Mouse (Mus musculus) thymus, postnatal 36 days (tissue): ENCODE measurements around the gene Msmo1.

ENCODE experiments used
- DNase-seq, 2 experiments: peaks; one replicate each; pipeline ENCODE4 v3.0.0; 2022; ENCODE audit warnings: mixed read lengths in 2 of 2

The Msmo1 gene

DNA sequence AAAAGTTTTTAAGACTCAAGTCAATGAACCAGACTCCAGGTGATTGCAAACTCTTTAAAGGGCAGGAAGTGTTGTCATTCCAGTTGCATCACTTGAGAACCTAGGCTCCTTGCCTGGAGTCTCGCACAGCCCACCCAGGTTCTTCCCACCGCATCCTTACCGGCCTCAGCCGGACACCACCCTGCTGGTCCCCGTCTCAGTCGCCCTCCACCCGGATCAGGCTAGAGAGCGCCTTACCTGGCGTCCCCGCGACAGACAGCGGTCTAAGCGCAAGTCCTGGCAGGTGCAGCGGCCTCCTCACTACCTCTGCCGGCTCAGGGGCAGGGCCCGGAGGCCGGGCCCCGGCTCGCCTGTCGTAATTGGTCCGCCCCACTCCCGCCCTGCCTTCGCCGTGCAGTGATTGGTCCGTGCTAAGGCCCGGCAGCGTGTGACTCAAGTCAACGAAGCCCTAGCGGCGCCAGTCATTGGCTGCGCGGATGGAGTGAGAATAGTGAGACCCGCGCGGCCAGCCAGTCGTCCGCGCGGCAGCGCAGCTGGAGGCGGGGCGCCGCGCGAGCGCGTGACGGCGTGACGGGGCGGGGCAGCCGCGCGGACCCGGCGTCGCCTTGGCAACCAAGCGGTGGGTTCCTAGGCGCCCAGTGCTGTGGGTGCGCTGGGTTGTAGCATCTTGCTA is at the start of gene Msmo1:
Gene Msmo1 (minus strand): TSS at position 522 of the 673 bp plus-strand sequence.
- peak; percentile 94 to 98 for DNase-seq

DNA sequence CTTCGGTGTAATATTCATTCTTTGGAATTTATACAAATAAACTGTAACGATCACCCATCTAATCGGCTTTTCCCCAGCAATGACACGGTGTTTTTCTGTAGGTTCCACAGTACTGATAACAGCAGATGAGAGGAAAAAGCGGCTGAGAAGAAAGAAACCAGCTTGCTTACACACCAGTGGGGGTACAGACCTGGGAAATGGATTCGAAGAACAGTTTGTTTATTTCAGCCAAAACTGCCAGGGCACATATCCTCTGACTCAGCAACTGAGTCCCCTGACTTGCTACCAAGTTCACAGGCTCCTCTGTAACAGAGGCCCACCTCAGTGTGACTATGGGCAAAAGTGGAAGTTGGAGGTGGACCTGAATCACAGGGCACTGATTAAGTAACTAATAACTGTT is 48.4 kb upstream of the Msmo1 start:
- DNase-seq = no peak

DNA sequence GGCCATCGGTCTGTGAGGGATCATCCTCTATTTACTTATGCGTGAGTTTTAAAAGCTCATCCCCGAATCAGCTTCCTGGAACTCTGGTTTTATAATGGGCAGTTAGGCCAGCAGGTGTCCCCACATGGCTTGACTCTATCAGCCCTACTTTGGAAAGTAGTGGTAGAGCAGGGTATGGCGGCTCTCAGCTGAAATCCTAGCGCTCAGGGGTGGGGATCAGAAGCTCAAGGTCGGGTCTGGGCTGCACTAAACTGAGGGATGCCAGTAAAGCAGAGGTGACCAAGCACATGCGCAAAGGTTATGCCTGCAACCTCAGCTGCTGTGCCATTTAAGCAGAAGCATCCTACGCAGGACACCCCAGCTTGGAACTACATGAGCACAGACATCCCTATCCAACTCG is 44.3 kb upstream of the Msmo1 start:
- DNase-seq = no peak

DNA sequence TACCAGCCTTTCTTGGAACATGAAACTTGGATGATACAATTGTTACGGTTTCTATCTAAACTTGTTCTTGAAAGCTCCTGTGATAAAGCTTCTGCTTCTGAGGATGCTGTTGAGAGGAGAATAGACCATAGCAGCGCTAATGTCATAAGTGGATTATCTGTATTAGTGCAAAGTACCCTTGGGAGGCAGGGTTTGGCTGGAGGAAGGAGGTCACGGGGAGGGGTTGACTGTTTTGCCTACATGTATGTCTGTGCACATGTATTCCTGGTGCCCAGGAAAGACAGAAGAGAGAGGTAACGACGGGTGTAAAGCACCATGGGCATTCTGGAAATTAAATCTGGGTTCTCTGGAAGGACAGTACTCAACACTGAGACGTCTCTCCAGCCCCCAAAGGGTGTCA is 40.5 kb upstream of the Msmo1 start:
- no peak for DNase-seq

DNA sequence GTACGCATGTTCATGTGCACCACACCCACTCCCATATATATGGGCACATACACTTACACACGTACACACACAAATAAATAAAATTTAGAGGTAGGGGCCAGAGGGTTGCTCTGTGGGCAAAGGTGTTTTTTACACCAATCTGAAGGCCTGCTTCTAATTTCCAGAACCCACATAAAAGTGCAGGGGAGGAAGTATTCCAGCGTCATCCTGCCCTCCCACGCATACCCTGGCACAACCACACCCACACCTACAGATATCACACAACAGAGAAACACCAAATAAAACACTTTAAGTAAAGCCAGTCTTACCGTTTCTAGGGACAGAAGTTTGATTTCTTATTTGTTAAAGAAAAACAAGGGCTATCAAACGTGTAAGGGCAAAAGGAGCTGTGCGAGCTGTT is 37.2 kb upstream of the Msmo1 start:
- no peak for DNase-seq

DNA sequence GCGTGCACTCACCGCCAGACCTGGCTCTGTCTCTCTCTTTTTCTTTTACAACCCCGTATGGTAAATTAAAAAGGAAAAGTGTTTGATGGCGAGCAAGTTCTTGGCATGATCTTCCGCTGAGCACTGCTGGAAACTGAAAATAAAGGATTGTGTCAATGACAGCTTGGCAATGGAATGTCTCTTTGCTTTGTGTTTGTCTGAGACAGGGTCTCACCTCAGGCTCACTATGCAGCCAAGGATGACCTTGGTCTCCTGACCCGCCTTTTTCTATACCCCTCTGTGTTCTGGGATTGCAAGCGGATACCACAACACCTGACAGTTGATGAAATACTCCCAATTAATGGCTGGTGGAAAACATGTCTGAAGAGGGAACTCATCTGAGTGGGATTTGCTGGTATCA is 36.0 kb upstream of the Msmo1 start:
- DNase-seq = no peak

DNA sequence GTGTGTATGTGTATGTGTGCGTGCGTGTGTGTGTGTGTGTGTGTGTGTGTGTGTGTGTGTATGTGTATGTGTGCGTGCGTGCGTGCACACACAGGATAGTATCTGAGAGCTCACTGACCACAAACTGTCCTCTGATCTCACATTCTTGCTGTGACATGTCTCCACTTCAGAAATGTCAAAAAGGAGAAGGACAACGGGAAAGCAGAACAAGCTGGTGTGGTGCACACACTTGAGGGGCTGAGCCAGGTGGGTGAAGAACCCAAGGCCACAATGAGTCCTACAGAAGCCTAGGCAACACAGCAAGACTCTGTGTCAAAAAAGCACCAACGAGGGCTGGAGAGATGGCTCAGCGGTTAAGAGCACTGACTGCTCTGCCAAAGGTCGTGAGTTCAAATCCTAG is 35.1 kb upstream of the Msmo1 start:
- DNase-seq = no peak

DNA sequence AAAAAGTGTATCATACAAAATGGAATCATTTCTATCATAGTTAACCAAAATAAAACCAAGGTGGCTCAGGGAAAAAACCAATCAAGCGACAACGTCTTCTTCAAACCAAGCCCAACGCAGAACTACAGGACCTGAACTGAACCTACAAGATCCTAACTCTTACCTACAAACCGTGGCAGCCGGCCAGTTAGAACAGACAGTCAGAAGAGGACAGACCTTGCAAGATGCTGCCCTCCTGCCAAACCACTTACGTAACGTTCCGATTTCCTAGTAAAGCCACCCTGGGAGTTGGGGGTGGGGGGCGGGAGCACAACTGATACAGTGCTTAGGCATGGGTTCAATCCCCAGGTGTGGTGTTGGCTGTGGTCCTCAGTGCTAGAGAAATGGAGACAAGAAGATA is 33.5 kb upstream of the Msmo1 start:
- DNase-seq = no peak

DNA sequence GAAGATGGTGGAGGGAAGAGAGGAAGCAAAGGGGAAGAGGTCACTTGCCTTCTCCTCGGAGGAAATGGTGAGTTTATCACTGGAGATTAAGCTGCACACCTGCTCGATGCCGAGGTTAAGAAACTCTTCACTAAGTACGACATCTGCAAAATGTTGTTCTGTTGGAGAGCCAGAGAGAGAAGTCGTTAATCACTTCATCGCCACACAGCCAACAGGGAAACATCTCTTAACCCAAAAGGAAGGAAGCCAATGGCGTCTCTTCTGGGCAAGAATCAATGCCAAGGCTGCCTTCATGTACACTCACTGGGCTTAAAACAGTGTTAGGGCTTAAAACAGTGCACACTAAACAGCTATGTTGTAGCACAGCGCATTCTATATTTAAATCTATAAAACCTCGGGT is 30.5 kb upstream of the Msmo1 start:
- DNase-seq = no peak

DNA sequence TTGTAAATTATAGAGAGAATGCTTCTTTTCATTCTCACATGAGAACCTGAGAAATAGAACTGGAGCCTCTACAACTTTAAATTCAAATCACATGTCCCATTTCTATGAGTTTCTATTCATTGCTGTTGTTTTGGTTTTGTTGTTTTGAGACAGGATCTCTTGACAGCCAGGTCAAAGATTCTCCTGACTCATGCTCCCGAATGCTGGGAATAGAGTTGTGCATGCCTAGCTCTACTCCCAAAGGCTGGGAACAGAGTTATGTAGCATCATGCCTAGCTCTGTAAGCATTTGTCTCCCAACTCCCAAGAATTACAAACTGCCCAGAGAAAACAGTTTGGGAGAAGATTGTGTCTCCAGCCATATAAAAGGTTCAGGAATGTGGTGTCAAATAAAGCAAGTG is 29.2 kb upstream of the Msmo1 start:
- no peak for DNase-seq

DNA sequence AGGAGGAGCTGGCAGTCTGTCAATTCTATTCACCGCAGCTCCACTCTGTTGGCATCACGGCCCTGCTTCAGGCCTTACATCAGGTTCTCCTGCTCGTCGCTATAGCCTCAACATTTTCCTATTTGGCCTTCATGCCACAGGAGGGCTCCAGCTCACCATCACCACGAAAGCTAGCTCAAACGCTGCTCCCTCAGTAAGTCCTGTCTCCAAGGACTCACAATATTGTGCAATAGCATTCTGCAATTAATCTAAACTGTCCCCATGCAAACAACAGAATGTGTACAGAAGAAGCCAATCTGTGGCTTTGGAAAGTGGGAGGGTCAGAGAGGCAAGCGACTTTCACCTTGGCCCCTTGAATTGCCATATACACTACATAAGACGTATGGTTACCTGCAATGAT is 27.8 kb upstream of the Msmo1 start:
- DNase-seq = no peak

DNA sequence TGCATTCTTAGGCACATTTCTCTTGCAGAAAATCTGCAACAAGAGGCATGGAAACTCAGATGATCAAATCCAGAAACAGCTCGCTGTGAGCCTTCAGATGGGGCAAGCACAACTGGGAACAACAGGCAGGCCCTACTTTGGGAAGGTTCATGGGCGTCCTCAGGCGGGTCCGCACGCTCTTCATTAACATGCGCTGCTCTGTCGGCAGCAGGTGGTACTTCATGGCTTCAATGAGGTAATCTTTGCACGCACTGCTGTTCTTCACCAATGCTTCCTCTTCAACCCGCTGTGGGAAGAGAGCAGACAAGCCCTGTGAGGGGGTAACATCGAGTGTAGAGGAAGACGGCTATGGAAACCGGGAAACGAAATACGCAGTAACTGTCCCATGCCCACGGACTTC is 24.4 kb upstream of the Msmo1 start:
- DNase-seq = no peak

DNA sequence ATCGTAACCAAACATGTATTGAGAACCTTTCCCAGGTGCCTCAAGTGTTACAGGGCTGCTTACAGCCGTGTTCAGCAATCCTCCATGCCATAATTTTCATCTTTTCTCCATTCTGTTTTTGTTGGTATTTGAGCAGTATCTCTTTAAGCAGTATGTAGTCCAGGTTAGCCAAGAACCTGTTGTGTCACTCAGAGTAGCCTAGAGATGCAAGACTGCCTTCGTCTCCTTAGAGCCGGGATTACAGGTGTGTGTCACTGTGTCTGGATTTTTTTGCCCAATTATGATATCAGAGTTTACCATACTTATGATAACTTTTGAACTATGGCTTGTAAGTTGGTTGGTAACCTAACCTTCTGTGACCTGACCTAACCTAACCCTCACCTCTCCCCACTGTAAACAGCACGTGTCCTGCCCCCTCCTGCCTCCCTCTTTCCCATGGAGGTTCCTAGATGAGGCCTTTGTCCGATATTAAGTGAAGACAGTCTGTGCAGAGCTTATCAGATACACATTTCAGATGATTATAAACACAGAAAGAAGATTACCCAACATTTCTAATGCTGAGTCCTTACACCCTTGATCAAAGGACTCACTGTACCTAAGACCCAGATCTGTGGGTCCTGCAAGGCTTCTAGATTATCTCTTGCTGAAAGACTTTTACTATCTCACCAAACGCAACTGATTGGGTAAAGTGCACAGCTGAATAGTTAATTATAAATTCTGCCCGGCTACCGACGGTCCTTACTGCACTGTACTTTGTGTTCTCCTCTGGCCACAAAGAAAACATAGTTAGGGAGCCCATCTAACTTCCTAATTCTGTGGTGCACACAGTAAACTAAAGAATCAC is 12.8 kb upstream of the Msmo1 start:
- no peak for DNase-seq

DNA sequence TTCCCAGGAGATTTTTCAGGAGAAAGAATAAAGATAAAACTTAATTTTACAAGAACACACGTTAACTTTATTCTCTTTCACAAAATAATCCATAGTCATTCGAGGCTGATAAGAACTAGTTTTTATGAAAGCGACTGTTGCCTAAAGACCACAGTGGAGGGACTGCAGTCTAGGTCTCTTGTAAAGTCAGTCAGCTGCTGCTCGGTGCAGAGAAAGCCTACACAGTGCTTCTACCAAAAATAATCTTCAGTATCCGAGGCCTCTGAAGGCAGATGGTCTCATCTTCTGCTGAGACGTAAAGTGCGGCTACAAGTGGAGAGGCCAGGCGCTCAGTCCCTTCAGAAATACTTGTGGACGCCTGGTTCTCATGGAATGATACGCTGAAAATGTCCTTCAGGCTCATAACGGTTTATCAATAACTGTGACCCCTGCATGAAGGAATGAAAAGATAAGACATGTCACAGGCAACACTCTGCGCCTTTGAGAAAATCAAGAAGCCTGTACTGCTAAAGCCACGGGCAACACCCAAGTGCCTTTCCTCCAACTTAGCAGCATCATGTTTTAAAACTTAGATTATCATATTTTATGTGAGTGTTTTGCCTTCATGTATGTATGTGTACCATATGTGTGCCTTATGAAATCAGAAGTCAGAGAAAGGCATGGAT is 7.1 kb upstream of the Msmo1 start:
- DNase-seq = no peak

DNA sequence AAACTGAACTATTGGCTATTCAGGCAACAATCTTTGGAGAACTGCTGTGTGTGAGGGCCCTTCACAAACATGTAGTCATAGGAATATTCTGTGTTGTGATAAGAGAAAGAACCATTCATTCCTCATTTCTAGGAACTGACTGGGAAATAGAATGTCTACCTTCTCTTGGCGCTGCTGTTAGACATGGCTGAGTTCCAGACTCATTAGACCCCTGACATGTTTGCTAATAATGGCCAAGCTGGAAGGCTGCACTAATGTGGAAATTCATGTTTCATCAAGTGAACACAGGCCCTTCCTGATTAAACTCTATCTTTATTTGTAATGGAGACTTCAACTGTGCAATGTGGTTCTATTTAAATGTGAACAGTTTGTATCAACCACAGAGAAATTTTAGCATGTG is 5.3 kb upstream of the Msmo1 start:
- DNase-seq = no peak

DNA sequence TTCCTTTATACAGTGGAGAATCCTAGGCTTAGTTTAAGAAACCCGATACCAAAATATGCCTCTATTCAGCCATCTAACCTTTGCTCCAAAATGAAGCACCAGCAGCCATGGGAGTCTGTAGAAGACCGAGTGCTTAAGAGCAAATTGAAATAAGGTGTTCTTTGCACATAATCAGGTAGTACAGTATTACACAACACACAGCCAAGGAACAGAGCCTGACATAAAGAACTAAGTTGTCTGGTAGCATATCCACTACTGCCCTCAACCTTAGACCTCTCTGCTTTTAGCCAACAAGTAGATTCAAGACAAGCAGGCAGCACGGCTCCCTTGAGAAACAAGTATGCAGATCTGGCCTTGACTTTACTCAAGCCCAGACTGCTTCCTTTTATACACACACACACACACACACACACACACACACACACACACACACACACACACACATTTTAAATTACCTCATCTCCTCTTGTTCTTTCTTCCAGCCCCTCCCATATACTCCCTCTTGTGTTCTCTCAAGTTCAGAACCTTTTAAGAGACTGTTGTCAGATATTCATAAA is 3.3 kb upstream of the Msmo1 start:
- no peak for DNase-seq

DNA sequence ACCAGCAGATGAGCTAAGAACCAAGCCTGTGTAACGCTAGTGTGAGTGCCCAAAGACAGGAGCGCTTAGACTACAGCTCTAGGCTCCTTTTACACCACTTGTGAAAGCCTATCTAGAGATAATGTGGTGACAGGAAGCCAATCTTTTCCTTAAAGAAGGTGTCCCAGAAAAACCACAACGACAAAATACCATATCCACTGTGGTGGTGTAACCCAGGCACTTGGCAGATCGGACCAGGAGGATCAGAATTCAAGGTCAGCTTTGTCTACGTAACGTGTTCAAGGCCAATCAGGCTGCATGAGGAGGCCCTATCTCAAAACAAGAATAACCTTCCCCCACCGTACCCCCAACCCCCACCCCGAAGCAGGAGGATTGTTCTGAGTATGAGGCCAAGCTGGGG is 1.6 kb upstream of the Msmo1 start:
- DNase-seq = no peak

DNA sequence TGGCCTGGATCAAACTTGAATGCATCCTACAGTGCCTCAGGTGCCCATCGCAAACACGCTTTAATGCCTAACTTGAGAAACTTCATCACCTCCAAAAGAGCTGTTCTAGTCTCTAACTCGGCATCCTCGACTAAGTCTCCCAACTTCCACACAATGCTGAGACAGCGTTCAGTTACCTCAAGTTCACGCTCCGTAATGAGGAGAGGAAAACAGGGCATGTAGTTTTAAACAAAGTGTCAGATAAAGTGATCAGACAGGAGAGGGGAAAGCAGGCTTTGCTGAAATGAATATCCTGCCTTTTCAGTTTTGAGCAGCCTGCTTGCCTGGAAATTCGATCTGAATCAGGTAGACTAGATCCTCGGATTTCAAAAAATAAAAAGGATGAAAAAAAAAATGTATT is 996 bp downstream of the Msmo1 start:
- no peak for DNase-seq

DNA sequence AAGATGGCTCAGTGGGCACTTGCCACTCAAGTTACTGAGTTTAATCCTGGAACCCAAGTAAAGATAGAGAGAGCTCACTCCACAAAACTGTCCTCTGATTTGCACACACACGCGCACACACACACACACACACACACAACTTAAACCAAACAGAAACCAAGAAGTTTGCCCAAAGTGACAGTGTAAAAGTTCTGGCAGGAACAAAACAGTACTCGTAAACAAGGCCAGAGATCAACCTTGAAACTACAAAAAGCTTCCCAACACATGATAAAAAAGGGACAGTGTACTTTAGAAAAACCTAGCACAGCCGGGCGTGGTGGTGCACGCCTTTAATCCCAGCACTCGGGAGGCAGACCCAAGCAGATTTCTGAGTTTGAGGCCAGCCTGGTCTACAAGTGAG is 5.4 kb downstream of the Msmo1 start:
- no peak for DNase-seq

DNA sequence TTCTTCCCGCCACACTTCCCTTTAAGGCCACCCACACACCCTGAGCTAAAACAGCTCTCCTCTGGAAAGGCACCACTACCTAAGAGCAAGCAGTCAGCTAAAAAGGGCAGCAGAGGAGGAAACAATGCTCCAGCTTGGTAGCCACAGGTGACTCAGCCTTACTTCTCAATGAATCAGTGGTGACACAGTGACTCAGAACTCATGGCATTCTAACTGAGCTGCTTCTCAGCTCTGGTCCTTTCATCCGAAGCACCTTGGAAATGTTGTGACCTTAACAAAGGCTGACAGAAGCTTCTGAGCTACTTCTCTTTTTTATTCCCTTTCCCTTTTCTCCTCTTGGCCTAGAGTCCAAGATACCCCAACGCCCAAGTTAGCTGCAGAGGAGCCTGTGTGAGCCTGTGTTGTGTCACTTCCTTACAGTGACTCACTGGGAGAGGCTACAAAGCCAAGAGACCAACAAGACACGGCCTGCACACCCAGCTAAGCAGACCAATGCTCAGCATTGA is 7.3 kb downstream of the Msmo1 start:
- no peak for DNase-seq

DNA sequence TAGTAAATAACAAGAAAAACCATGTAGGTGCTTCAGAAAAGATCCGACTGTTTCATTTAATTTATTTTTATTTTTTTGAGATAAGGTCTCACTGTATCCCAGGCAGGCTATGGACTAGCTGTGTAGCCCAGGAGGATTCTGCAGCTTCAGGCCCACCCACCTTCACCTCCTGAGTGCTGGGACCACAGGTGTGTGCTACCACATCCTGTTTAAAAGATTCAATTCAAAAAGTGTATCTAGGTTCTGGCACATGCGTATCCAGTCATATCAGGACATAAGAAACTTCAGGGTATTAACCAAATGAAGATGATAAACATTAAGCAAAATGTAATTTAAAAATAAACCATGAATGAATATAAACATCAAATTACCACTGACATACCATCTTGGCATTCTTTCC is 10.4 kb downstream of the Msmo1 start:
- no peak for DNase-seq

DNA sequence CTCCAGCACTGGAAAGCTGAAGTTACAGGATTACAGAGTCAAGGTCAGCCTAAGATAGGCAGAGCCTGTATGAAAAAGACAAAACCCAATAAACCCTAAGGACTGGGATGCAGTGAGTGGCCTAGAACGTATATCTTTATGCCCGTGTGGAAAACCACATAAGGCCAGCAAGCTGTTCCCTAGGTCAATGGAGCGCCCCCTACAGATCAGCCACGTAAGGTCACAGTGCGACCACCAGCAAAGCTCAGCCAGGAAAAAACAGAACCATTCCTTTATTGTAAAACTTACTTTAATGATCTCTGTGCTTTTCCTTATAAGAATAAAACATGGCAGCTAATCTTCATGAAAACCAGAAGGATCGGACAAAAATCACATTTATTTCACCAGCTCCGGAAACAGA is 15.7 kb downstream of the Msmo1 start:
- no peak for DNase-seq

DNA sequence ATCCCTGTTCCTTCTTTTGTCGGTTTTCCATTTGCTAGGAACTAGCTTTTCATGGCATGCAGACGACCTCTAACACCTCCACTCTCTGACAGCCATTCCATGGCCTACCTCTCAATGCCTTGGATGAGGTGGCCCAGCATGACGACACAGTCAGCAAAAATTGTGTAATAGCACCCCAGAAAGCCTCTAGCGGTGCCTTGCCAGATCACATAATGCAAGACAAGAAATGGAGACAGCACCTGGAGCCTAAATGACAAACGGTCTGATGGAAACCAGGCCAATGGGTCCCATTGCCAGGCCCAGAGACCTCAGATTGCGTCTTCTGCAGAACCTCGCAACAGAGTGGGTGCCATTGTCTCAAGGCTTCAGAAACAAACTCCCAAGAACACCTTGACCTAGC is 21.1 kb downstream of the Msmo1 start:
- DNase-seq = no peak

DNA sequence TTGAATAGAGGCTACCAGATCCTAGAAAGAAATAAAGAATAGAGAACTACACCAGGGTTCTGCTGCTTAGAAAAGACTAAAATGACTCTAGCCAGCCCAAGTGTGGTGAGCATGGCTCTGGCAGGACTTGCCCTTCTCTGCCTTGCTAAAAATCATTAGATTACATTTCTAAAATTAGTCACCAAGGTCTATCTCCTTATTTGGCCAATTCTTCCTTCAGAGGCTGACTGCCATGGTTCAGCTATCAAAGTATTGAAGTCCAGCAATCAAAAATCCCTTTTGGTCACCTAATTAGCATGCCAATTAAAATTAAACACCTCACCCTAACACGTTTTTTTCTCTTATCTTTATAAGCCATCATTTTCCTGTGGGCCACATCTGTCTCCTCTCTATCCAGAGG is 22.0 kb downstream of the Msmo1 start:
- no peak for DNase-seq
